Mouse (Mus musculus): ENCODE measurements around the gene Cpt1b. TPM values are rescaled to one million over a fixed set of nuclear protein-coding genes. Genes with fewer than 3 reads are reported as not detected.

The Cpt1b gene
- polyA plus RNA-seq, 1 experiment from 2014 or later, result 0.51 TPM

- Histone ChIP-seq H3K27ac (replicated peaks) (no peak overlapping the region), H3K27me3 (ENCODE audit: control insufficient read depth, insufficient read depth, low read length) (0 out of 2 replicates have a peak, but pooled peaks cover 2% of the 10 kb centered on the region), H3K4me1 (replicated peaks; ENCODE audit: control insufficient read depth, insufficient read depth) (no peaks in the 10 kb centered on the region), H3K9me3 (ENCODE audit: control insufficient read depth, low read length) (no peaks in the 10 kb centered on the region), H3K36me3 (ENCODE audit: control insufficient read depth, insufficient read depth, low read length) (no peaks in the 10 kb centered on the region), H3K4me3 (ENCODE audit: low read depth, low read length) (no peak overlapping the region), H3K9ac (ENCODE audit: low read length) (no peak overlapping the region), H3K4me2 (replicated peaks; ENCODE audit: low read depth) (no peak overlapping the region)
- TF ChIP-seq CTCF (IDR thresholded peaks at IDR 0.05; ENCODE audit: low read depth) (no peak), EP300 (optimal IDR thresholded peaks at IDR 0.05) (no peak)
- 85% methylated on average over 10 of the region's 10 CpGs for WGBS
- no peak for DNase-seq (ENCODE audit: low spot score)
- ATAC-seq (ENCODE audit: low FRiP score, low TSS enrichment), result no peak
Measured at GRCm38 (mm10) chr15:89390081-89390480, 35.6 kb downstream of the Cpt1b start.

- Histone ChIP-seq H3K4me3 (ENCODE audit: low read depth, low read length) (no peak overlapping the region), H3K4me1 (replicated peaks; ENCODE audit: control insufficient read depth, insufficient read depth) (no peaks in the 10 kb centered on the region), H3K9ac (ENCODE audit: low read length) (no peak overlapping the region), H3K9me3 (ENCODE audit: control insufficient read depth, low read length) (no peaks in the 10 kb centered on the region), H3K27me3 (ENCODE audit: control insufficient read depth, insufficient read depth, low read length) (0 out of 2 replicates have a peak, but pooled peaks cover 2% of the 10 kb centered on the region), H3K4me2 (replicated peaks; ENCODE audit: low read depth) (no peak overlapping the region), H3K27ac (replicated peaks) (no peak overlapping the region), H3K36me3 (ENCODE audit: control insufficient read depth, insufficient read depth, low read length) (no peaks in the 10 kb centered on the region)
- ATAC-seq (ENCODE audit: low FRiP score, low TSS enrichment) (no peak), DNase-seq (ENCODE audit: low spot score) (no peak)
- no peak for TF ChIP-seq CTCF (IDR thresholded peaks at IDR 0.05; ENCODE audit: low read depth)
- TF ChIP-seq EP300 (optimal IDR thresholded peaks at IDR 0.05), result no peak
- 35% methylated on average over 12 of the region's 12 CpGs for WGBS
Measured at GRCm38 (mm10) chr15:89387127-89387526, 38.5 kb downstream of the Cpt1b start.

GRCm38 (mm10) chr15:89384617-89385016 is 41.0 kb downstream of the Cpt1b start, which contains the start of gene Klhdc7b:
TSS of gene Klhdc7b (plus strand) at chr15:89384917.
- Histone ChIP-seq H3K9me3 (ENCODE audit: control insufficient read depth, low read length) (no peaks in the 10 kb centered on the region), H3K36me3 (ENCODE audit: control insufficient read depth, insufficient read depth, low read length) (no peaks in the 10 kb centered on the region), H3K9ac (ENCODE audit: low read length) (no peak within 1 kb of the TSS), H3K27ac (replicated peaks) (no peak within 1 kb of the TSS), H3K27me3 (ENCODE audit: control insufficient read depth, insufficient read depth, low read length) (no peaks in the 10 kb centered on the region), H3K4me3 (ENCODE audit: low read depth, low read length) (no peak within 1 kb of the TSS), H3K4me1 (replicated peaks; ENCODE audit: control insufficient read depth, insufficient read depth) (no peaks in the 10 kb centered on the region), H3K4me2 (replicated peaks; ENCODE audit: low read depth) (no peak within 1 kb of the TSS)
- ATAC-seq (ENCODE audit: low FRiP score, low TSS enrichment) (no peak), DNase-seq (ENCODE audit: low spot score) (no peak)
- no peak for TF ChIP-seq EP300 (optimal IDR thresholded peaks at IDR 0.05)
- no peak for TF ChIP-seq CTCF (IDR thresholded peaks at IDR 0.05; ENCODE audit: low read depth)
- WGBS, result 80% methylated on average over 7 of the region's 7 CpGs

DNA sequence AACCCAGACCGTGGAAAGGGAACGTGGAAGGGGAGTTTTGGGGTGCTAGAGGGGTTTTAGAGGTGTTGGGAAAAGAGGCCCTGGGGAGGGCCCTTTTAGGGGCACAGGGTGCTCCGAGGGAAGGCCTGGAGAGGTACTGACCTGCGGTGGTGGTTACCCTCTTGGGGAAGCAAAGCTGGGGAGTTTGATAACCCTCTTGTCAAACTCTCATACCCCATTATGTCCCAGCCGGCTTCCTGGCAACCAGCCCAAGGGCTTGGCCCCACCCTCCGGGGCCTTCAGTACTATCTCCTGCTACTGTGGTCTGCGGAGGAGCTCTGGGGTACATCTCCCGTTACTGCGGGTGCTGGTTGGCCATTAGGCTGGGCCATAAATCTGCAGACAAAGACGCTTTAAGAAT is 46.2 kb downstream of the Cpt1b start:
- ATAC-seq (ENCODE audit: low FRiP score, low TSS enrichment) (no peak), DNase-seq (ENCODE audit: low spot score) (no peak)
- Histone ChIP-seq H3K9me3 (ENCODE audit: control insufficient read depth, low read length) (no peaks in the 10 kb centered on the region), H3K4me2 (replicated peaks; ENCODE audit: low read depth) (peak overlapping the region; percentile 52), H3K9ac (ENCODE audit: low read length) (no peak overlapping the region), H3K36me3 (ENCODE audit: control insufficient read depth, insufficient read depth, low read length) (no peaks in the 10 kb centered on the region), H3K27ac (replicated peaks) (no peak overlapping the region), H3K27me3 (ENCODE audit: control insufficient read depth, insufficient read depth, low read length) (peaks cover 8% of the 10 kb centered on the region), H3K4me3 (ENCODE audit: low read depth, low read length) (peak overlapping the region; percentile 35; the same call in 1 of the 2 replicates), H3K4me1 (replicated peaks; ENCODE audit: control insufficient read depth, insufficient read depth) (peaks cover 2% of the 10 kb centered on the region; the same call in 1 of the 2 replicates)
- TF ChIP-seq CTCF (IDR thresholded peaks at IDR 0.05; ENCODE audit: low read depth) (no peak), EP300 (optimal IDR thresholded peaks at IDR 0.05) (no peak)
- 14% methylated on average over 10 of the region's 10 CpGs for WGBS

DNA sequence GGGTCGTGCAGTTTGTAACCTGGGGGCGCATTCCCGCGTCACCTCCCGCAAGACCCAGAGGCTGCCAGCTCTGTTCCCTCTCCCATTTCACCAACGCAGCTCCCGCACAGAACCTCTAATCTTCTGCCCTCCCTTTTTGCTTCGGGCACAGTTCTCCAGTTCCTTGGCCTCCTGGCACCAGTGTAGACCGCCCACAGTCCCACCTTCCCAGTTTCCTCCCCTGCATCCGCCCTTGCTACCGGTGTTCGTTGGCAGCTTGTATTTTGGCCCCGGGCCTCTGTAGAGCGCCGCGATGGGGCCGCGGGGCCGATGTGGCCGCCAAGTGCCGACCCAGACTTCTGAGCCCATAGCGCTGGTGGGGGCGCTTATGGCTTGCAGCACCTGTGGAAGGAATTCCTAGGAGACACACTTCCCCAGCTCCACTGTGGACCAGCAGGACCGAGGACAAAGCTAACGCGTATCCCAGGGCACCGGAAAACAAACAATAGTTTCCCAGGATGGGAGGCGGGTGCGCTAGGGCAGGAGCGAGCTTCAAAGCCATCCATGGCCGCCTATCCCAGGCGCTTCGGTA is 46.7 kb downstream of the Cpt1b start, which contains the start of gene Odf3b:
Odf3b (minus strand) TSS at position 452 of the 571 bp plus-strand sequence.
- Histone ChIP-seq H3K9ac (ENCODE audit: low read length) (peak within 1 kb of the TSS; percentile 9), H3K4me1 (replicated peaks; ENCODE audit: control insufficient read depth, insufficient read depth) (peaks cover 2% of the 10 kb centered on the region; the same call in 1 of the 2 replicates), H3K4me2 (replicated peaks; ENCODE audit: low read depth) (peak within 1 kb of the TSS; percentile 52), H3K27ac (replicated peaks) (no peak within 1 kb of the TSS), H3K4me3 (ENCODE audit: low read depth, low read length) (peak within 1 kb of the TSS; percentile 35), H3K9me3 (ENCODE audit: control insufficient read depth, low read length) (no peaks in the 10 kb centered on the region), H3K36me3 (ENCODE audit: control insufficient read depth, insufficient read depth, low read length) (no peaks in the 10 kb centered on the region), H3K27me3 (ENCODE audit: control insufficient read depth, insufficient read depth, low read length) (peaks cover 8% of the 10 kb centered on the region)
- ATAC-seq (ENCODE audit: low FRiP score, low TSS enrichment), result no peak
- WGBS, result 1% methylated on average over 33 of the region's 33 CpGs
- TF ChIP-seq EP300 (optimal IDR thresholded peaks at IDR 0.05), result no peak
- peak; percentile 46 for DNase-seq (ENCODE audit: low spot score)

Data from stomach, postnatal 0 days (tissue).